Mouse (Mus musculus) embryonic facial prominence, embryonic 14.5 days (tissue): ENCODE results near the gene Ttc7. TPM values are rescaled to one million over a fixed set of nuclear protein-coding genes. Genes with fewer than 3 reads are reported as not detected.

ENCODE experiments used
- ATAC-seq: fragments of 200-750 bp; cut with Nextera tagmentation; 2 replicates; pipeline ENCODE4 v1.8.0; 2017; ENCODE audit warnings: low read depth, moderate number of reproducible peaks, moderate TSS enrichment
- DNase-seq: peaks from one replicate; pipeline ENCODE4 v3.0.0-alpha.2; 2015; ENCODE audit warnings: low spot score
- H3K27ac ChIP-seq: fragments of 300-500 bp; sonication (generic); replicated peaks from 2 replicates; pipeline ENCODE4 v1.5.1; 2014; ENCODE audit warnings: low read depth, mild to moderate bottlenecking, low read length, moderate library complexity
- H3K27me3 ChIP-seq: fragments of 300-500 bp; sonication (generic); replicated peaks from 2 replicates; pipeline ENCODE4 v1.6.1; 2014; ENCODE audit warnings: low read length; ENCODE audit not compliant: control insufficient read depth, insufficient read depth
- H3K36me3 ChIP-seq: fragments of 300-500 bp; sonication (generic); 2 replicates; pipeline ENCODE4 v1.6.1; 2014; ENCODE audit warnings: low read length, mixed read lengths; ENCODE audit not compliant: control insufficient read depth, insufficient read depth
- H3K4me1 ChIP-seq: fragments of 300-500 bp; sonication (generic); 2 replicates; pipeline ENCODE4 v1.6.1; 2014; ENCODE audit warnings: antibody characterized with exemption, low read length; ENCODE audit not compliant: control insufficient read depth, insufficient read depth
- H3K4me2 ChIP-seq: fragments of 300-500 bp; sonication (generic); 2 replicates; pipeline ENCODE4 v1.6.1; 2014; ENCODE audit warnings: low read depth, mild to moderate bottlenecking, low read length, moderate library complexity, mixed read lengths
- H3K4me3 ChIP-seq: fragments of 300-500 bp; sonication (generic); 2 replicates; pipeline ENCODE4 v1.5.1; 2014; ENCODE audit warnings: low read depth, mild to moderate bottlenecking, low read length
- H3K9ac ChIP-seq: fragments of 300-500 bp; sonication (generic); 2 replicates; pipeline ENCODE4 v1.6.1; 2014; ENCODE audit warnings: low read depth, mild to moderate bottlenecking, low read length, moderate library complexity, mixed read lengths
- H3K9me3 ChIP-seq: fragments of 300-500 bp; sonication (generic); 2 replicates; pipeline ENCODE4 v1.6.1; 2016; ENCODE audit warnings: low read length; ENCODE audit not compliant: control insufficient read depth
- WGBS: fragments of 180-500 bp; shearing (Covaris S2); extraction: QIAGEN DNeasy Blood & Tissue Kit; methylation state at CpG from one replicate; pipeline ENCODE4 v1.1.7; 2014; 5-methylcytosine and 5-hydroxymethylcytosine counted together
- polyA plus RNA-seq: library from polyadenylated mRNA; unstranded; fragments of >200 nt; fragmentation: Nextera tagmentation; extraction: Ambion mirVana; gene quantifications from 2 replicates; pipeline ENCODE4 v1.2.1, GENCODE M21; 2014

Ttc7 gene
- polyA plus RNA-seq, 1 experiment from 2014 or later = 10.2 TPM

DNA sequence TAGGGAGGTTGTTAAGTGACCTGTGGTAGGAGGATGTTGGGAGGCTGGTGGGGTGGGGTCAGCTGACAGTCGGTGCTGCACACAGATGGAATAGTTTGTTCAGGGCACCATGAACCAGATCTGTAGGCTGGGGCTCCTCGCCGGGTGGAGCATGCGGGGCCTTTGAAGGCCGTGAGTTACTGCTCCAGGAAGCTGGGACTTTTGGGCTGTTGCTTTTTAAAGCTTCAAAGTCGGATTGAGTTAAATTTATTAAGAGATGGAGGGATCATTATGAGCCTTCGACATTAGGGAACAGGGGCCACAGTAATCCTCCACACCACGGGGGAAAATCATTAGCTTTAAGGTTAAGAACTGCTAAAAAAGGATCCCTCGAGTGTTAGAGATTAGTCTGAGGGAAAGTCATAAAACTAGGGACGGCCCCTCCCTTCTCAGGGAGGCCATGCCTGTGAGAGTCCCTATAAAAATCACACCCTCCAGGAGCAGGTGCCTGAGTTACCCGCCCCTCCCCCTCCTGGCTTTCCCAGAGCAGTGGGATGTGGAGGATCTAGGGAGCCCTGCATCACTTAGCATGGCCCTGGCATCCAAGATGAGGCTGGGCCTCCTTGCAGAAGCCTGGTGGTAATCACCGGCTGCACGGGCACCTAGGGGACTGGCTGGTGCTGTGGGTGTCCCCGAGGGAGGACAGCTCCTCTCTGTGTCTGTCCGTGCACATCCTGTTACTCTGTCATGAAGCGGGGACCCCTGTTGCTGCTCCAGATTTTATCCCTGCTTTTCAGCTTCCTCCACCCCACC lies 69.6 kb downstream of the Ttc7 start:
- DNase-seq = no peak
- no peaks in the 10 kb centered on the region for H3K36me3 ChIP-seq
- H3K27ac ChIP-seq = peak overlapping the region; percentile 25; the same call in 1 of the 2 replicates
- ATAC-seq = no peak
- H3K4me3 ChIP-seq = no peak overlapping the region
- no peak overlapping the region for H3K4me2 ChIP-seq
- H3K4me1 ChIP-seq = peaks cover 27% of the 10 kb centered on the region
- no peaks in the 10 kb centered on the region for H3K27me3 ChIP-seq
- no peak overlapping the region for H3K9ac ChIP-seq
- WGBS = 23% methylated on average over 16 of the region's 16 CpGs
- H3K9me3 ChIP-seq = no peaks in the 10 kb centered on the region

DNA sequence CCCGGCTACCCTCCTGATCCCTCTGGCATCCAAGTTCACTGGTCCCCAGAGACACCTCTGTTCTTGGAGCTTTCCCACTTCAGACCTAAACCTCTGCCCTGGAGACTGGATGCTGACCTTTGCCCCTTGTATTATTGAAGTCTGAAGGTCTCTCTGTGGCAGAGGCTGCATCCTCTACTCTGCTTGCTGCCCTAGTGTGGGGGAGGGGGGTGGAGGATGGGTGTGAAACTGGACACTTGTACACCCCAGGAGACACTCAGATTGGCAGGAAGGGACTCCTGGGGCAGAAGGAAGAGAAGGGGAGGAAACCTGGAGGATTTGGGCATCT lies 70.2 kb downstream of the Ttc7 start:
- no peak for ATAC-seq
- no peak for DNase-seq
- Histone ChIP-seq H3K9ac (no peak overlapping the region), H3K4me2 (no peak overlapping the region), H3K4me1 (peaks cover 27% of the 10 kb centered on the region), H3K27me3 (no peaks in the 10 kb centered on the region), H3K4me3 (no peak overlapping the region), H3K36me3 (no peaks in the 10 kb centered on the region), H3K9me3 (no peaks in the 10 kb centered on the region), H3K27ac (no peak overlapping the region)
- WGBS = 35% methylated on average over 1 of the region's 1 CpGs

- no peak overlapping the region for H3K4me2 ChIP-seq
- no peaks in the 10 kb centered on the region for H3K9me3 ChIP-seq
- DNase-seq (no peak), ATAC-seq (no peak)
- no peak overlapping the region for H3K27ac ChIP-seq
- WGBS = 87% methylated on average over 8 of the region's 8 CpGs
- no peaks in the 10 kb centered on the region for H3K27me3 ChIP-seq
- no peaks in the 10 kb centered on the region for H3K36me3 ChIP-seq
- no peak overlapping the region for H3K4me3 ChIP-seq
- H3K9ac ChIP-seq = no peak overlapping the region
- peaks cover 27% of the 10 kb centered on the region for H3K4me1 ChIP-seq
Measured at GRCm38 (mm10) chr17:87353745-87354320, 71.1 kb downstream of the Ttc7 start.

DNA sequence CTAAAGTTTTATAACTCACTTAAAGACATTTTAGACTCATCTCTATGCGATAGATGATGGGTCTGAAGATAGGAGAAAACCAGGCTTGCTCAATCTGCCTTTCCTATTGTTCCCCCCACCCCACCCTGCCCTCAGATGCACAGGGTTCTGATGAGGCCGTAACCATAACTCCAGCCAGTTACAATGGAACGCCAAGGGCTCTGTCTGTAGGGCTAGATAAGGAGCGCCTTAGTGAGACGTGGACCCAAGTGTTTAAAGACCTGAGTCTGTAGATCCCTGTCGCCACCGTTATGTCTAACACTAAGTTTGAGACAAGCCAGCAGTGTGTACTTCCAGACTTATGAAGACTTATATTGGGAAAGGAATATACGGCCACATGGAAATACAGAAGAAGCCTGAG lies 72.8 kb downstream of the Ttc7 start:
- Histone ChIP-seq H3K36me3 (no peaks in the 10 kb centered on the region), H3K9ac (no peak overlapping the region), H3K4me3 (no peak overlapping the region), H3K4me1 (peaks cover 24% of the 10 kb centered on the region), H3K27ac (no peak overlapping the region), H3K27me3 (no peaks in the 10 kb centered on the region), H3K4me2 (no peak overlapping the region), H3K9me3 (no peaks in the 10 kb centered on the region)
- DNase-seq (no peak), ATAC-seq (no peak)
- 89% methylated on average over 8 of the region's 8 CpGs for WGBS

GRCm38 (mm10) chr17:87356261-87356660 lies 73.6 kb downstream of the Ttc7 start:
- H3K4me1 ChIP-seq = peaks cover 15% of the 10 kb centered on the region
- no peaks in the 10 kb centered on the region for H3K9me3 ChIP-seq
- no peak overlapping the region for H3K9ac ChIP-seq
- ATAC-seq (no peak), DNase-seq (no peak)
- H3K4me2 ChIP-seq = no peak overlapping the region
- no peak overlapping the region for H3K27ac ChIP-seq
- no peaks in the 10 kb centered on the region for H3K36me3 ChIP-seq
- no peak overlapping the region for H3K4me3 ChIP-seq
- H3K27me3 ChIP-seq = no peaks in the 10 kb centered on the region
- 82% methylated on average over 5 of the region's 5 CpGs for WGBS

GRCm38 (mm10) chr17:87357506-87357905 lies 74.8 kb downstream of the Ttc7 start:
- Histone ChIP-seq H3K9me3 (no peaks in the 10 kb centered on the region), H3K4me3 (no peak overlapping the region), H3K9ac (no peak overlapping the region), H3K4me2 (no peak overlapping the region), H3K4me1 (peaks cover 6% of the 10 kb centered on the region; the same call in 1 of the 2 replicates), H3K27me3 (no peaks in the 10 kb centered on the region), H3K36me3 (no peaks in the 10 kb centered on the region), H3K27ac (no peak overlapping the region)
- WGBS = 71% methylated on average over 9 of the region's 9 CpGs
- ATAC-seq = no peak
- DNase-seq = no peak

DNA sequence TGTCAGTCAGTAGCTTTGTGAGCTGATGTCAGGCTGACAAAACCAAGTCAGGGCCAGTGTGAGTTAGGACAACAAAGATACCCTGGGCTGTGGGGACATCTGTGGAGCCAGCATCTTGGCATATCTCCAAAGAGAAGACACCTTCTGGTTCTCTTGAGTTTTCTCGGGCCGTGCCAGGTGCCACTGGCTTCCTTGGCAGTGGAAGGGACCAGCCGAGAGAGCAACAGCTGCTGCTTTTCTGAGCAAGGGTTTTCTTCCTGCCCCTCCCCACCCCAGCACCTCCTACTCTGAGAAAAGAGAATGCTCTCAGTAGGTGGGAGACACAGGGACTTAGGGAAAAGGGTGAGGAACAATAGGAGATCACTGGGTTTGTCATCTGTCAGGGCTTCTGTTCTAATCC lies 78.4 kb downstream of the Ttc7 start:
- Histone ChIP-seq H3K27me3 (no peaks in the 10 kb centered on the region), H3K4me3 (no peak overlapping the region), H3K4me2 (no peak overlapping the region), H3K4me1 (no peaks in the 10 kb centered on the region; the same call in 1 of the 2 replicates), H3K9me3 (no peaks in the 10 kb centered on the region), H3K36me3 (no peaks in the 10 kb centered on the region), H3K9ac (no peak overlapping the region), H3K27ac (no peak overlapping the region)
- 43% methylated on average over 3 of the region's 3 CpGs for WGBS
- ATAC-seq (no peak), DNase-seq (no peak)

GRCm38 (mm10) chr17:87364108-87364507 lies 81.4 kb downstream of the Ttc7 start:
- peaks cover 19% of the 10 kb centered on the region for H3K4me1 ChIP-seq
- WGBS = 81% methylated on average over 15 of the region's 15 CpGs
- no peak overlapping the region for H3K9ac ChIP-seq
- H3K4me3 ChIP-seq = no peak overlapping the region
- no peaks in the 10 kb centered on the region for H3K36me3 ChIP-seq
- H3K9me3 ChIP-seq = no peaks in the 10 kb centered on the region
- no peaks in the 10 kb centered on the region for H3K27me3 ChIP-seq
- ATAC-seq (no peak), DNase-seq (no peak)
- no peak overlapping the region for H3K4me2 ChIP-seq
- no peak overlapping the region for H3K27ac ChIP-seq

DNA sequence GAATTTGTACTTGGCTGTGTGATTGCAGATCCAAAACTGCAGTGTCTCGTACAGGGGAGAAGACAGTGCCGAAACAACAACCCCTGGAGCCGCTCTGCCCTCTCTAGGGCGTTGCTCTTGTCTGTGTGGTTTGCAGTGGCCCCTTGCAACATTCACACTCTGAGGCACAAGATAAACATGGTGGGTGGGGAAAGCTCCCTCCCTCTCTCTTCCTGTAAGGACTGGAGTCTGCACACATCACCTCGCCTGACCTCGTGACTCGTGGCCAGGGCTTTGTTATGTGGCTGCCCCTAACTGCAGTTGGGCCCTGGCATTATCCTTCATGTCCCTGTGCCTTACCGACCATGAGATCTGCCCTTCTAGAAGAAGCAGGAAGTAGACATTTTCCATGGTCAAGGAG lies 82.6 kb downstream of the Ttc7 start:
- no peak for ATAC-seq

More for the DNA sequence above, 82.6 kb downstream of the Ttc7 start:
- Histone ChIP-seq H3K4me1 (peaks cover 28% of the 10 kb centered on the region), H3K4me3 (no peak overlapping the region), H3K9ac (no peak overlapping the region), H3K27ac (no peak overlapping the region), H3K9me3 (no peaks in the 10 kb centered on the region), H3K4me2 (no peak overlapping the region), H3K27me3 (no peaks in the 10 kb centered on the region), H3K36me3 (no peaks in the 10 kb centered on the region)
- WGBS = 57% methylated on average over 8 of the region's 8 CpGs
- DNase-seq = no peak
